Mouse (Mus musculus) lung, embryonic 14.5 days (tissue): ENCODE measurements around the gene Tmem150b. TPM values are rescaled to one million over a fixed set of nuclear protein-coding genes. Genes with fewer than 3 reads are reported as not detected.
A peak's percentile ranks its signal among the peaks of the same experiment; 100 is the strongest.

Source experiments
- ATAC-seq: fragments of 200-750 bp; cut with Nextera tagmentation; 2 replicates; pipeline ENCODE4 v1.8.0; 2017; ENCODE audit warnings: mild to moderate bottlenecking, moderate TSS enrichment, moderate library complexity; ENCODE audit not compliant: insufficient read depth
- DNase-seq: peaks from one replicate; pipeline ENCODE4 v3.0.0-alpha.2; 2015
- H3K27ac ChIP-seq: fragments of 300-500 bp; sonication (generic); 2 replicates; pipeline ENCODE4 v1.5.1; 2014; ENCODE audit warnings: low read depth, mild to moderate bottlenecking, moderate library complexity
- H3K27me3 ChIP-seq: fragments of 300-500 bp; sonication (generic); 2 replicates; pipeline ENCODE4 v1.6.1; 2014; ENCODE audit warnings: low read length, control low read depth; ENCODE audit not compliant: insufficient read depth
- H3K36me3 ChIP-seq: fragments of 300-500 bp; sonication (generic); 2 replicates; pipeline ENCODE4 v1.6.1; 2014; ENCODE audit warnings: control low read depth; ENCODE audit not compliant: insufficient read depth
- H3K4me1 ChIP-seq: fragments of 300-500 bp; sonication (generic); 2 replicates; pipeline ENCODE4 v1.6.1; 2014; ENCODE audit warnings: antibody characterized with exemption, control low read depth; ENCODE audit not compliant: insufficient read depth
- H3K4me2 ChIP-seq: fragments of 300-500 bp; sonication (generic); 2 replicates; pipeline ENCODE4 v1.6.1; 2014; ENCODE audit warnings: mild to moderate bottlenecking
- H3K4me3 ChIP-seq: fragments of 300-500 bp; sonication (generic); 2 replicates; pipeline ENCODE4 v1.5.1; 2014; ENCODE audit warnings: low read depth, low read length
- H3K9ac ChIP-seq: fragments of 300-500 bp; sonication (generic); 2 replicates; pipeline ENCODE4 v1.6.1; 2014
- H3K9me3 ChIP-seq: fragments of 300-500 bp; sonication (generic); 2 replicates; pipeline ENCODE4 v1.6.1; 2016; ENCODE audit warnings: low read depth, low read length, control low read depth
- CTCF ChIP-seq: IDR thresholded peaks from 2 replicates; pipeline ENCODE4 v1.5.1; 2016; ENCODE audit warnings: antibody characterized with exemption, low read depth
- WGBS: fragments of 180-500 bp; shearing (Covaris S2); extraction: QIAGEN DNeasy Blood & Tissue Kit; methylation state at CpG from one replicate; pipeline ENCODE4 v1.1.7; 2014; 5-methylcytosine and 5-hydroxymethylcytosine counted together
- polyA plus RNA-seq: library from polyadenylated mRNA; unstranded; fragments of >200 nt; fragmentation: Nextera tagmentation; extraction: Ambion mirVana; gene quantifications from 2 replicates; pipeline ENCODE4 v1.2.1, GENCODE M21; 2014

Gene Tmem150b
- not detected in 2 replicates for polyA plus RNA-seq

DNA sequence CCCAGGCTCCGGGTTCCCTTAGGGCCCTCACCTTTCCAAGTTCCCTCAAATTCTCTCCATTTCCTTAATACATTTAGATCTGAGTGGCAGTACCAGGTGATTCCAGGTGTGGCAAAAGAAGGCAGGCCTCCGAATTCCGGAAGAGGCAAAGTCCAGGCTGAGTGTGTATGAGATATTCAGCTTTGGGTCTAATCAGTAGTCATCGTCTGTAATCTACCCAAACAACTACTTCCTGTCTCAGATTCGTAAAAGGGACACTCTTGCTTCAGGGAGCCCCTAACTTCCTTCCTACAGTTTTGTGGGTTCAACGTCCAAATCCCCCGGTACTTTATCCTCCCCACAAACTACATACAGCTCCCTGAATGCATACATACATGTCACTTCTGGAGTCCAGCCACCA lies at the start of gene Tmem150b:
Tmem150b (minus strand) TSS at position 81 of the 400 bp plus-strand sequence.
- TF ChIP-seq CTCF = no peak
- no peak within 1 kb of the TSS for H3K4me2 ChIP-seq
- no peaks in the 10 kb centered on the region for H3K9me3 ChIP-seq
- H3K27me3 ChIP-seq = no peaks in the 10 kb centered on the region
- no peak within 1 kb of the TSS for H3K27ac ChIP-seq
- DNase-seq = no peak
- H3K9ac ChIP-seq = no peak within 1 kb of the TSS
- ATAC-seq = no peak
- no peaks in the 10 kb centered on the region for H3K4me1 ChIP-seq
- no peaks in the 10 kb centered on the region for H3K36me3 ChIP-seq
- WGBS = 67% methylated on average over 7 of the region's 7 CpGs
- no peak within 1 kb of the TSS for H3K4me3 ChIP-seq

DNA sequence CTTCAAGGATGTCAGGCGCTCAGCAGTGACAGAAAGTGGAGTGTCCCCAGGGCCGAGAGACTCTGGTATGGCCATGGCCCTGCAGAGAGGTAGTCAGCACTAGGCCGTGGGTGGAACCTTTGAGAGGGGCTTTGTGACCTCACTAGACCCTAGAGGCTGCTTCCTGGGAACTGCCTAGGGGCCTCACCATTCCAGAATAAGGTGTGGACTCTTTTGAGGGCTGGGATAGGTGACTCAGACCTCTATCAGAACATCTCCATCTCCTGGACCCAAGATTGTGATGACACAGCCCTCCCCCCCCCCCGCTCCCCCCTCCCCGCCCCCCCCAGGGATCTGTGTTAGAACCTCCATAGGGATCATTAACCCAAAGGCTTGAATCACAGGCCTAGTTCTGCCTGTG lies 46.2 kb upstream of the Tmem150b start, which contains the start of gene Fam71e2:
Fam71e2 (minus strand) TSS at position 101 of the 400 bp plus-strand sequence.
- H3K36me3 ChIP-seq = no peaks in the 10 kb centered on the region
- H3K27me3 ChIP-seq = peaks cover 5% of the 10 kb centered on the region
- no peak for TF ChIP-seq CTCF
- H3K4me3 ChIP-seq = no peak within 1 kb of the TSS
- no peaks in the 10 kb centered on the region for H3K4me1 ChIP-seq
- WGBS = 74% methylated on average over 3 of the region's 5 CpGs
- H3K27ac ChIP-seq = no peak within 1 kb of the TSS
- H3K4me2 ChIP-seq = no peak within 1 kb of the TSS
- no peak for DNase-seq
- ATAC-seq = no peak
- no peak within 1 kb of the TSS for H3K9ac ChIP-seq
- H3K9me3 ChIP-seq = no peaks in the 10 kb centered on the region

GRCm38 (mm10) chr7:4764946-4765710 lies 40.1 kb upstream of the Tmem150b start:
- 17% methylated on average over 4 of the region's 4 CpGs for WGBS
- H3K27me3 ChIP-seq = no peaks in the 10 kb centered on the region
- no peak for TF ChIP-seq CTCF
- DNase-seq (no peak), ATAC-seq (no peak)
- no peaks in the 10 kb centered on the region for H3K4me1 ChIP-seq
- H3K27ac ChIP-seq = no peak overlapping the region
- no peaks in the 10 kb centered on the region for H3K36me3 ChIP-seq
- H3K4me2 ChIP-seq = 0 out of 2 replicates have a peak overlapping the region, but pooled peaks have one; percentile 10
- H3K9me3 ChIP-seq = no peaks in the 10 kb centered on the region
- H3K9ac ChIP-seq = no peak overlapping the region
- H3K4me3 ChIP-seq = no peak overlapping the region

GRCm38 (mm10) chr7:4759670-4760069 lies 34.6 kb upstream of the Tmem150b start:
- H3K9ac ChIP-seq = no peak overlapping the region
- H3K4me1 ChIP-seq = no peaks in the 10 kb centered on the region
- no peak overlapping the region for H3K27ac ChIP-seq
- DNase-seq = no peak
- H3K9me3 ChIP-seq = no peaks in the 10 kb centered on the region
- no peaks in the 10 kb centered on the region for H3K36me3 ChIP-seq
- 23% methylated on average over 1 of the region's 1 CpGs for WGBS
- H3K27me3 ChIP-seq = no peaks in the 10 kb centered on the region
- H3K4me2 ChIP-seq = no peak overlapping the region
- no peak for ATAC-seq
- no peak for TF ChIP-seq CTCF
- no peak overlapping the region for H3K4me3 ChIP-seq

DNA sequence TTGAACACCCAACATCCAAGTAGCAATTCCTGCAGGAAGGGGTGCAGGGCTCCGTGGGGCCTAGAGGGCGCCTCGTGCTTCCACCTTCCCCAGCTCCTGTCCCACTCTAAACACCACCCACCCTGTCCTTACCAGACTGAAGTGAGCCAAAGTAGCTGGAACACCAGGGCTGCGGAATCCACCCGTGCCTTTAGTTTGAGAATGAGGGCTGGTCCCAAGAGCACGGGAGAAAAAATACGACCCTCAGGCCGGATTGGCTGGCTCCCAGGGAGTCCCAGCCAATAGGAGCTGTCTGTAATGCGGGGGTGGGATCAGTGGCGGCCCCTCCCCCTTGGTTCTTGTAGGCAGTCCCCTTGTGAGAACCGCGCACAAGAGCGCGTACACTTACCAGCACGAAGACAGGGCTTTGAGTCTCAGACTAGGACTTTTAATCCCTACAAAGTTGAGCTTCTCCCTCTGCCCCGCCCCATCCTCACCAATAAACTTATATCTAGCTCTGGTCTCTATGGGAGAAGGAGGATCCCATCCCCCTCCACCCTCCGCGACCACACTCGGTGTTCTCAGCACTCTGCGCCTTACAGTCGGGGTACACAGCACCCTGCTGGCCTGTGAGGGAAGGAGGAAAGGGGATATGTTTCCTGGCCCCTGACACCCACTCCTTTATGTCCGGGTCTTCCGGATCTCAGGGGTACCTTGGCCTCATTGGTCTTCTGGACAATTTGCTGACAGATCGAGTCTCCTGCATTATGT lies 27.9 kb upstream of the Tmem150b start, which contains the start of gene Cox6b2:
Cox6b2 (minus strand) TSS at position 274 of the 750 bp plus-strand sequence.
- peak; percentile 96 for DNase-seq
- TF ChIP-seq CTCF = peak; percentile 27; the same call in 1 of the 2 replicates
- no peaks in the 10 kb centered on the region for H3K27me3 ChIP-seq

DNA sequence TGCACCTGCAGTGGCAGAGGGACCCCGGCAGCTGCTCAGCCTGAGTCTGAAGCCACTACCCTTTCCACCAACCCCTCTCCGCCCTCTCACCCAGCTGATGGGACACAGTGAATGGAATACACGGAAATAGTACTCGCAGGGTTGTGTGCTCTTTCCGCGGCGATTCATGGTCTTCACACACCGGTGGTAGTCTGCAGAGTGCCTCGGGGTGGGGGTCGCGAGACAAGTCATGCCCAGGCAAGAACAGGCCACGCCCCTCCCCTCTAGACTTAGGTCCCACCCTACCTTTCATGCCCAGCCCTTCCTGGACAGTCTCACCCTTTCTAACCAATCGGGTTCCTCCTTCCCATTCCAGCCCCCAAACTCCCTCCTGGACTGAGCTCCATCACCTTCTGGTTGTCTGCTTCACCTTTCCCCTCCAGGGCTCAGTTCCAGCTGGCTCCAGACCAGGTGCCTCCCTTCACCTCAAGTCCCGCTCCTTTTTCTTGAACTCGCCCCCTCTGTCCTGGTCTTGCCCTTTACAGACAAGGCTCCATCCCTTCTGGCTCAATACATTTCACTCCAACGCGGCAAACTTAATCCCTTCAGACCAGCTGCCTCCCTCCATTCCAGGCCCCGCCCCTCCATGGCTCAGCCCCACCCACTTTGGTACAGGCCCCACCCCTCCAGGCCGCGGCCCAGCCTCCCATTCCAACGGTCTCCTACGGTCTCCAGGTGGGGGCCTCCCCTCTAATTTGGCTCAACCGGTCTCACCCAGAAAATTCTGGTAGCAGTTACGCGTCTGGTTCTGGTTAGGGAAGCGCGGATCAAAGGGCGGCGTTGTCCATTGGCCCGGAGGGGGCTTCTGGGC lies 27.1 kb upstream of the Tmem150b start:
- 0 out of 2 replicates have a peak overlapping the region, but pooled peaks have one; percentile 22 for H3K27ac ChIP-seq
- DNase-seq (peak; percentile 41), ATAC-seq (peak; percentile 81)
- peaks cover under 1% of the 10 kb centered on the region; the same call in 1 of the 2 replicates for H3K36me3 ChIP-seq
- peak overlapping the region; percentile 41 for H3K4me3 ChIP-seq
- peak overlapping the region; percentile 13; the same call in 1 of the 2 replicates for H3K9ac ChIP-seq
- H3K4me1 ChIP-seq = peaks cover 3% of the 10 kb centered on the region; the same call in 1 of the 2 replicates
- TF ChIP-seq CTCF = no peak
- H3K4me2 ChIP-seq = peak overlapping the region; percentile 60
- H3K9me3 ChIP-seq = no peaks in the 10 kb centered on the region
- WGBS = 2% methylated on average over 29 of the region's 30 CpGs
- H3K27me3 ChIP-seq = no peaks in the 10 kb centered on the region

More for the DNA sequence above, 27.9 kb upstream of the Tmem150b start, which contains the start of gene Cox6b2:
- ATAC-seq = peak; percentile 94
- WGBS = 2% methylated on average over 24 of the region's 24 CpGs
- Histone ChIP-seq H3K36me3 (no peaks in the 10 kb centered on the region), H3K4me1 (peaks cover 3% of the 10 kb centered on the region; the same call in 1 of the 2 replicates), H3K9me3 (no peaks in the 10 kb centered on the region), H3K4me2 (peak within 1 kb of the TSS; percentile 60), H3K4me3 (peak within 1 kb of the TSS; percentile 41), H3K27ac (peak within 1 kb of the TSS; percentile 22; the same call in 1 of the 2 replicates), H3K9ac (peak within 1 kb of the TSS; percentile 13; the same call in 1 of the 2 replicates)
